Mouse (Mus musculus): ENCODE measurements around the gene Fstl3.

DNA sequence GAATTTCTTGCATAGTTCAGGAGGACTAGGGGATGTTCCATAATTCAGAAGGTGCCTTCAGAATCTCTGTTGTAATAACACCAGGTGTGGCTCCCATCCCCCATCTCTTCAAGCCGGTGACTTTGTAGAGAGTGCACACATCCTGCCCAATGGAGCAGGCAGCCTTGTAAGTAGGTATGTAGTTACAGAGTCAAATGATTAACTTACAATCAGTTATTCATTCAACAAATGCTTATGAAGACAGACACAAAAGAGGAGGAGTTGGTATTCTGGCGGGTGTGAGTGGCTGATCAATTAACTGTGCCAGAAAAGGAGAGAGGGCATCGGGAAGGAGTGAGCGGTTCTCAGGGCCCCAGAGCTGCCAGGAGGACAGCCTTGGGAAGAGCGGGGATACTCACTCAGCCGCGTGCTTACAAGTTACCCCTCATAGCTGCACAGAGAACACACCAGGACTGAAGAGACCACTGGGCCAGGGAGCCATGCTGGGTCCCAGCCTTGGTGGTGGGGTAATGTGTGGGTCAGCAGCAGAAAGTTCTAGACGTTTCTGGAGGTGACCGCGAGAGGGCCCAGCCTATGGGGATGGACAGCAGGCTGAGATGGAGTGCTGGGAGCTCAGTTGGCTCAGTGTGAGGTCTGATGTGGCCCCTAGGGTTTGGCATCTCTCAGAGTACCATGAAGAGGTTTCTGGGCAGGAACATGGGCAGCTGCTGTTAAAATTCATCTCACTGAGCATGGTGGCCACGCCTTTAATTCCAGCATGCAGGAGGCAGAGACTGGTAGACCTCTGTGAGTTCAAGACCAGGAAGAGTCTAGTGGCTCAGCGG lies 38.8 kb downstream of the Fstl3 start:
- TF ChIP-seq CTCF (IDR thresholded peaks at IDR 0.05; ENCODE audit: low read depth, low read length) (no peak), GATA1 (IDR thresholded peaks at IDR 0.05; ENCODE audit: borderline replicate concordance, low read length) (no peak), TAL1 (conservative IDR thresholded peaks at IDR 0.05; ENCODE audit: low read depth, low read length) (no peak)
